Mouse (Mus musculus) G1E (cell line): Measurements from ENCODE around the gene Ccdc92.

Experiments used
- CTCF ChIP-seq: IDR thresholded peaks from 2 replicates; pipeline ENCODE4 v1.5.1; 2012; ENCODE audit warnings: low read depth, low read length, inconsistent platforms, mixed read lengths
- GATA1 ChIP-seq: IDR thresholded peaks from 2 replicates; pipeline ENCODE4 v1.6.1; 2012; ENCODE audit warnings: borderline replicate concordance, low read length, inconsistent platforms, mixed read lengths
- GATA2 ChIP-seq: IDR thresholded peaks from 2 replicates; pipeline ENCODE4 v1.6.1; 2012; ENCODE audit warnings: low read depth, low read length, inconsistent platforms, borderline replicate concordance
- POLR2AphosphoS5 ChIP-seq: IDR thresholded peaks from 2 replicates; pipeline ENCODE4 v1.6.1; 2012; ENCODE audit warnings: low read depth, low read length, inconsistent platforms; ENCODE audit not compliant: insufficient replicate concordance
- TAL1 ChIP-seq: conservative IDR thresholded peaks from 2 replicates; pipeline ENCODE4 v1.6.1; 2012; ENCODE audit warnings: low read depth, low read length, inconsistent platforms, mixed read lengths

GRCm38 (mm10) chr5:124836621-124837020, 25.6 kb downstream of the Ccdc92 start:
- no peak for TF ChIP-seq GATA1
- TF ChIP-seq CTCF: no peak
- TF ChIP-seq GATA2: no peak
- no peak for TF ChIP-seq TAL1
- no peak for TF ChIP-seq POLR2AphosphoS5
